Mouse (Mus musculus): ENCODE data around the gene Olfr1036.

DNA sequence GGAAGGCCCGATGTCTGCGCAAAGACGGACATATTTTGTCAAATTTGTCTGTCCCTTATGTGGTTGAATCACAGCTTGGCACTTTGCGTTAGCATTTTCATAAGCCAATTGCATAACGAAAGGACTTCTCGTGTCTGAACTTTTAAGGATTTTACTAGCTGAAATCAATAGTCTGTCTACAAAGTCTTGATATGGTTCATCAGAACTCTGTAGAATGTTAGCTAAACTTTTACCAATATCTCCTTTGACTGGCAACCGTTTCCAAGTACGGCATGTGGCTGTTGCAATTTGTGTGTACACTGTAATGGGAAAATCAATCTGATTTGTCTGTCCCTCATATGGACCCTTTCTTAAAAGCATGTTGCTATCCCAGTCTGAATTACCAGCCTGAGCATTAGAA lies 3.6 kb upstream of the Olfr1036 start:
- no peak for TF ChIP-seq CTCF (IDR thresholded peaks at IDR 0.05; ENCODE audit: low read depth)
- TF ChIP-seq EP300 (IDR thresholded peaks at IDR 0.05; ENCODE audit: low read depth) = no peak

Measured in liver, embryonic 14.5 days (tissue).